Mouse (Mus musculus) liver, postnatal 0 days (tissue): ENCODE results near the gene Emc10. TPM values are rescaled to one million over a fixed set of nuclear protein-coding genes. Genes with fewer than 3 reads are reported as not detected.

Source experiments
- ATAC-seq: fragments of 200-750 bp; cut with Nextera tagmentation; 2 replicates; pipeline ENCODE4 v1.8.0; 2017; ENCODE audit warnings: mild to moderate bottlenecking, moderate library complexity
- DNase-seq: peaks from one replicate; pipeline ENCODE4 v3.0.0-alpha.2; 2016
- H3K27ac ChIP-seq: fragments of 300-500 bp; sonication (generic); 2 replicates; pipeline ENCODE4 v1.5.1; 2014; ENCODE audit warnings: antibody characterized with exemption, moderate library complexity, mild to moderate bottlenecking, low read depth
- H3K27me3 ChIP-seq: fragments of 300-500 bp; sonication (generic); 2 replicates; pipeline ENCODE4 v1.6.1; 2014; ENCODE audit warnings: low read length, control low read depth, mixed read lengths; ENCODE audit not compliant: insufficient read depth
- H3K36me3 ChIP-seq: fragments of 300-500 bp; sonication (generic); replicated peaks from 2 replicates; pipeline ENCODE4 v1.6.1; 2014; ENCODE audit warnings: mild to moderate bottlenecking, control low read depth, low read length, moderate library complexity, mixed read lengths; ENCODE audit not compliant: insufficient read depth
- H3K4me1 ChIP-seq: fragments of 300-500 bp; sonication (generic); 2 replicates; pipeline ENCODE4 v1.6.1; 2014; ENCODE audit warnings: antibody characterized with exemption, mild to moderate bottlenecking, control low read depth; ENCODE audit not compliant: insufficient read depth
- H3K4me2 ChIP-seq: fragments of 300-500 bp; sonication (generic); 2 replicates; pipeline ENCODE4 v1.6.1; 2014; ENCODE audit warnings: low read depth, mild to moderate bottlenecking, low read length, moderate library complexity, mixed read lengths
- H3K4me3 ChIP-seq: fragments of 300-500 bp; sonication (generic); 2 replicates; pipeline ENCODE4 v1.5.1; 2014; ENCODE audit warnings: low read depth, low read length
- H3K9ac ChIP-seq: fragments of 300-500 bp; sonication (generic); replicated peaks from 2 replicates; pipeline ENCODE4 v1.6.1; 2014; ENCODE audit warnings: mild to moderate bottlenecking, moderate library complexity
- H3K9me3 ChIP-seq: fragments of 300-500 bp; sonication (generic); 2 replicates; pipeline ENCODE4 v1.6.1; 2016; ENCODE audit warnings: mild to moderate bottlenecking, control low read depth, low read length, mixed read lengths
- CTCF ChIP-seq: sonication (generic); IDR thresholded peaks from 2 replicates; pipeline ENCODE4 v1.5.1; 2016; ENCODE audit warnings: antibody characterized with exemption, low read depth
- EP300 ChIP-seq: IDR thresholded peaks from 2 replicates; pipeline ENCODE4 v1.6.1; 2016; ENCODE audit warnings: antibody characterized with exemption, low read depth, mild to moderate bottlenecking
- WGBS: fragments of 180-500 bp; shearing (Covaris S2); extraction: QIAGEN DNeasy Blood & Tissue Kit; methylation state at CpG from one replicate; pipeline ENCODE4 v1.1.7; 2014; ENCODE audit not compliant: insufficient replicate concordance; 5-methylcytosine and 5-hydroxymethylcytosine counted together
- polyA plus RNA-seq: library from polyadenylated mRNA; unstranded; fragments of >200 nt; fragmentation: Nextera tagmentation; extraction: Ambion mirVana; gene quantifications from 2 replicates; pipeline ENCODE4 v1.2.1, GENCODE M21; 2015

Gene Emc10
- polyA plus RNA-seq, 1 experiment from 2014 or later = 32.4 TPM

GRCm38 (mm10) chr7:44532918-44533745, 36.8 kb upstream of the Emc10 start:
- H3K9me3 ChIP-seq = no peaks in the 10 kb centered on the region
- ATAC-seq (no peak), DNase-seq (peak; percentile 61)
- peaks cover 28% of the 10 kb centered on the region for H3K36me3 ChIP-seq
- no peak for TF ChIP-seq EP300
- no peak for TF ChIP-seq CTCF
- H3K4me2 ChIP-seq = 0 out of 2 replicates have a peak overlapping the region, but pooled peaks have one; percentile 1
- H3K9ac ChIP-seq = no peak overlapping the region
- no peak overlapping the region for H3K4me3 ChIP-seq
- 0 out of 2 replicates have a peak, but pooled peaks cover under 1% of the 10 kb centered on the region for H3K4me1 ChIP-seq
- H3K27ac ChIP-seq = peak overlapping the region; percentile 58; the same call in 1 of the 2 replicates
- WGBS = 78% methylated on average over 29 of the region's 29 CpGs
- H3K27me3 ChIP-seq = 0 out of 2 replicates have a peak, but pooled peaks cover 7% of the 10 kb centered on the region

- Histone ChIP-seq H3K4me1 (peaks cover 6% of the 10 kb centered on the region; the same call in 1 of the 2 replicates), H3K9ac (no peak within 1 kb of the TSS; the same call in 1 of the 2 replicates), H3K36me3 (peaks cover 18% of the 10 kb centered on the region), H3K27me3 (0 out of 2 replicates have a peak, but pooled peaks cover 9% of the 10 kb centered on the region), H3K9me3 (no peaks in the 10 kb centered on the region), H3K4me3 (peak within 1 kb of the TSS; percentile 24), H3K27ac (peak within 1 kb of the TSS; percentile 39), H3K4me2 (peak within 1 kb of the TSS; percentile 35)
- TF ChIP-seq CTCF = no peak
- no peak for TF ChIP-seq EP300
- WGBS = 75% methylated on average over 4 of the region's 4 CpGs
- DNase-seq = no peak
- ATAC-seq = no peak
Measured at GRCm38 (mm10) chr7:44531946-44532732, 35.8 kb upstream of the Emc10 start, which contains the start of gene Spib. Gene Spib (minus strand): TSS chr7:44532071.

GRCm38 (mm10) chr7:44531207-44531606, 34.9 kb upstream of the Emc10 start:
- H3K27ac ChIP-seq = peak overlapping the region; percentile 39; the same call in 1 of the 2 replicates
- H3K36me3 ChIP-seq = peaks cover 9% of the 10 kb centered on the region
- TF ChIP-seq EP300 (no peak), CTCF (no peak)
- peak; percentile 14; the same call in 1 of the 2 replicates for ATAC-seq
- peak; percentile 58 for DNase-seq
- no peaks in the 10 kb centered on the region for H3K9me3 ChIP-seq
- H3K4me1 ChIP-seq = peaks cover 6% of the 10 kb centered on the region; the same call in 1 of the 2 replicates
- H3K4me3 ChIP-seq = 0 out of 2 replicates have a peak overlapping the region, but pooled peaks have one; percentile 24
- no peak overlapping the region for H3K4me2 ChIP-seq
- WGBS = 29% methylated on average over 5 of the region's 5 CpGs
- 0 out of 2 replicates have a peak, but pooled peaks cover 9% of the 10 kb centered on the region for H3K27me3 ChIP-seq
- H3K9ac ChIP-seq = no peak overlapping the region; the same call in 1 of the 2 replicates

- Histone ChIP-seq H3K9me3 (no peaks in the 10 kb centered on the region), H3K27ac (peak overlapping the region; percentile 7; the same call in 1 of the 2 replicates), H3K9ac (peak overlapping the region; percentile 41), H3K4me1 (peaks cover 6% of the 10 kb centered on the region; the same call in 1 of the 2 replicates), H3K4me3 (peak overlapping the region; percentile 24), H3K36me3 (peaks cover 4% of the 10 kb centered on the region), H3K4me2 (peak overlapping the region; percentile 30; the same call in 1 of the 2 replicates), H3K27me3 (peaks cover 9% of the 10 kb centered on the region; the same call in 1 of the 2 replicates)
- DNase-seq = no peak
- TF ChIP-seq EP300 = no peak
- no peak for TF ChIP-seq CTCF
- 67% methylated on average over 3 of the region's 3 CpGs for WGBS
- no peak for ATAC-seq
Measured at GRCm38 (mm10) chr7:44530507-44530906, 34.2 kb upstream of the Emc10 start.

GRCm38 (mm10) chr7:44529518-44529917, 33.2 kb upstream of the Emc10 start:
- Histone ChIP-seq H3K27me3 (peaks cover 18% of the 10 kb centered on the region), H3K4me3 (peak overlapping the region; percentile 24; the same call in 1 of the 2 replicates)
- no peak for DNase-seq

More at GRCm38 (mm10) chr7:44529518-44529917, 33.2 kb upstream of the Emc10 start:
- H3K9ac ChIP-seq = no peak overlapping the region
- H3K4me2 ChIP-seq = peak overlapping the region; percentile 77
- ATAC-seq = no peak
- H3K9me3 ChIP-seq = no peaks in the 10 kb centered on the region
- H3K36me3 ChIP-seq = no peaks in the 10 kb centered on the region; the same call in 1 of the 2 replicates
- peaks cover 6% of the 10 kb centered on the region; the same call in 1 of the 2 replicates for H3K4me1 ChIP-seq
- 70% methylated on average over 5 of the region's 5 CpGs for WGBS
- peak overlapping the region; percentile 39; the same call in 1 of the 2 replicates for H3K27ac ChIP-seq
- no peak for TF ChIP-seq CTCF
- TF ChIP-seq EP300 = no peak
